ENCODE assay signal across 24 mouse cellular contexts in genomic region chr5:127423936-127424335, GRCm38 (mm10).
"Had no signal": no experiment of that assay in that cellular context is flagged by ENCODE, and none has a peak within 500 bp of the region (broad histone marks: within the 10 kb centered on the region; RNA-seq: fewer than 3 reads in every experiment).

No protein-coding gene starts in this region.

- H3K4me1 ChIP-seq: hindbrain, embryonic 10.5 days; hindbrain, embryonic 12.5 days; hindbrain, embryonic 15.5 days; intestine, embryonic 15.5 days; limb, embryonic 10.5 days; limb, embryonic 12.5 days; liver, embryonic 13.5 days had no signal

- H3K9me3 ChIP-seq: hindbrain, embryonic 10.5 days; hindbrain, embryonic 12.5 days; hindbrain, embryonic 15.5 days; intestine, embryonic 15.5 days; limb, embryonic 10.5 days; limb, embryonic 12.5 days had no signal

- DNase-seq: gastrocnemius, postnatal 14 days; gastrocnemius, postnatal 36 days; heart, adult 11 months; heart, adult 2 months; heart, postnatal 10 days; heart, postnatal 4 days; kidney, adult 18-20 months; kidney, adult 8-10 months; kidney, postnatal 10 days; kidney, postnatal 25 days; kidney, postnatal 4 days; liver; liver, embryonic 13.5 days had no signal

- H3K4me2 ChIP-seq: heart, embryonic 11.5 days; hindbrain, embryonic 12.5 days; hindbrain, embryonic 15.5 days; intestine, embryonic 15.5 days; limb, embryonic 12.5 days; liver, embryonic 11.5 days; liver, embryonic 13.5 days had no signal

- H3K36me3 ChIP-seq: hindbrain, embryonic 10.5 days; hindbrain, embryonic 12.5 days; hindbrain, embryonic 15.5 days; intestine, embryonic 15.5 days; limb, embryonic 12.5 days; liver, embryonic 13.5 days had no signal

- ATAC-seq: inflammation-experienced regulatory T-cells, adult 6 months; intestine, embryonic 15.5 days; intestine, postnatal 0 days had no signal

- H3K27me3 ChIP-seq: hindbrain, embryonic 12.5 days; hindbrain, embryonic 15.5 days; intestine, embryonic 15.5 days; limb, embryonic 12.5 days; liver, embryonic 13.5 days had no signal

- H3K27ac ChIP-seq: heart, adult 2 months; hindbrain, embryonic 10.5 days; hindbrain, embryonic 12.5 days; hindbrain, embryonic 15.5 days; intestine, embryonic 15.5 days; layer of hippocampus, adult 2 months; limb, embryonic 10.5 days; limb, embryonic 12.5 days; liver, embryonic 13.5 days had no signal

- H3K4me3 ChIP-seq: heart, adult 2 months; hindbrain, embryonic 10.5 days; hindbrain, embryonic 12.5 days; hindbrain, embryonic 15.5 days; intestine, embryonic 15.5 days; layer of hippocampus, adult 2 months; limb, embryonic 10.5 days; limb, embryonic 12.5 days; liver, embryonic 13.5 days had no signal

- H3K9ac ChIP-seq: hindbrain, embryonic 12.5 days; hindbrain, embryonic 15.5 days; intestine, embryonic 15.5 days; limb, embryonic 12.5 days; liver, embryonic 13.5 days had no signal
